Mouse (Mus musculus): ENCODE data around the gene Elp6.

Gene Elp6

GRCm38 (mm10) chr9:110333135-110333895, 28.3 kb downstream of the Elp6 start, which contains the start of gene Scap:
TSS of gene Scap (plus strand) at chr9:110333288.
- ChIA-PET POLR2A (interaction anchor here (0.6 to 5.3 kb wide), 36 partner anchors 10 to 1341 kb away, joined by 3 to 34 read pairs (median 3); partner anchors contain the start of genes Elp6 (in 4 of the 4), Map4 (in 1 of the 4) and Ptpn23 (in 1 of the 4)), CTCF (interaction anchor here (0.6 to 1.9 kb wide), 46 partner anchors 9 to 448 kb away, joined by 3 to 9 read pairs (median 4); partner anchors contain the start of genes Ptpn23 (in 2 of the 4), Elp6 (in 1 of the 4) and Nradd (in 1 of the 4))

- CTCF ChIA-PET, result interaction anchor here (0.6 to 1.9 kb wide), 26 partner anchors 8 to 447 kb away, joined by 3 to 9 read pairs (median 4); partner anchors contain the start of genes Elp6 (in 1 of the 4), Nradd (in 1 of the 4) and Ptpn23 (in 1 of the 4)
- POLR2A ChIA-PET, result interaction anchor here (0.8 to 5.3 kb wide), 25 partner anchors 11 to 403 kb away, joined by 3 to 34 read pairs (median 4); partner anchors contain the start of genes Elp6 (in 4 of the 4), Map4 (in 1 of the 4) and Ptpn23 (in 1 of the 4)
Observed at GRCm38 (mm10) chr9:110333896-110334259, 28.9 kb downstream of the Elp6 start.

- ChIA-PET CTCF (interaction anchor here in 1 of 4 experiments (0.8 kb wide), 1 partner anchor 38 kb away, joined by 4 read pairs; no protein-coding TSS in a partner anchor), POLR2A (interaction anchor here in 2 of 4 experiments (0.6 to 5.3 kb wide), 3 partner anchors 12 to 22 kb away, joined by 3 to 34 read pairs (median 3); no protein-coding TSS in a partner anchor)
Observed at GRCm38 (mm10) chr9:110334849-110335248, 29.9 kb downstream of the Elp6 start.

GRCm38 (mm10) chr9:110340037-110340750, 35.2 kb downstream of the Elp6 start:
- CTCF ChIA-PET, result no interaction called here
- POLR2A ChIA-PET, result no interaction called here

- CTCF ChIA-PET, result interaction anchor here in 1 of 4 experiments (1.2 to 1.8 kb wide), 2 partner anchors 9 kb away, joined by 3 to 7 read pairs; partner anchors contain the start of gene Scap
- POLR2A ChIA-PET, result interaction anchor here in 1 of 4 experiments (0.9 kb wide), 1 partner anchor 33 kb away, joined by 3 read pairs; no protein-coding TSS in a partner anchor
Observed at GRCm38 (mm10) chr9:110342008-110342407, 37.0 kb downstream of the Elp6 start.

GRCm38 (mm10) chr9:110343805-110344204, 38.8 kb downstream of the Elp6 start:
- ChIA-PET CTCF (interaction anchor here in 1 of 4 experiments (1.2 kb wide), 1 partner anchor 11 kb away, joined by 3 read pairs; the partner anchor contains the start of gene Scap), POLR2A (interaction anchor here in 2 of 4 experiments (0.6 to 2.0 kb wide), 4 partner anchors 11 to 127 kb away, joined by 3 to 5 read pairs (median 4); partner anchors contain the start of genes Ptpn23 (in 1 of the 2) and Scap (in 1 of the 2))

GRCm38 (mm10) chr9:110345057-110345739, 40.2 kb downstream of the Elp6 start:
- ChIA-PET POLR2A (interaction anchor here in 3 of 4 experiments (0.6 to 2.0 kb wide), 6 partner anchors 11 to 275 kb away, joined by 3 to 13 read pairs (median 4); partner anchors contain the start of genes Ptpn23 (in 2 of the 3) and Scap (in 1 of the 3)), CTCF (interaction anchor here in 1 of 4 experiments (1.9 kb wide), 1 partner anchor 12 kb away, joined by 5 read pairs; the partner anchor contains the start of gene Scap)

- ChIA-PET CTCF (interaction anchor here in 3 of 4 experiments (0.5 to 0.7 kb wide), 4 partner anchors 16 to 531 kb away, joined by 3 to 5 read pairs (median 4); partner anchors contain the start of genes Als2cl (in 1 of the 3), Scap (in 1 of the 3) and Tmie (in 1 of the 3)), POLR2A (interaction anchor here in 3 of 4 experiments (0.6 to 1.9 kb wide), 5 partner anchors 9 to 333 kb away, joined by 3 to 7 read pairs (median 4); partner anchors contain the start of gene Scap (in 1 of the 3))
Observed at GRCm38 (mm10) chr9:110348899-110349298, 43.9 kb downstream of the Elp6 start.

GRCm38 (mm10) chr9:110350188-110350587, 45.2 kb downstream of the Elp6 start:
- ChIA-PET POLR2A (interaction anchor here in 3 of 4 experiments (0.7 to 1.9 kb wide), 10 partner anchors 8 to 588 kb away, joined by 3 to 7 read pairs (median 4); partner anchors contain the start of genes Elp6 (in 1 of the 3), Nbeal2 (in 1 of the 3) and Scap (in 1 of the 3)), CTCF (interaction anchor here in 1 of 4 experiments (0.7 kb wide), 1 partner anchor 249 kb away, joined by 3 read pairs; no protein-coding TSS in a partner anchor)

GRCm38 (mm10) chr9:110350612-110351011, 45.6 kb downstream of the Elp6 start:
- ChIA-PET CTCF (no interaction called here), POLR2A (interaction anchor here in 2 of 4 experiments (1.2 to 2.0 kb wide), 4 partner anchors 17 to 304 kb away, joined by 3 to 7 read pairs (median 4); partner anchors contain the start of genes Elp6 (in 1 of the 2), Nbeal2 (in 1 of the 2) and Scap (in 1 of the 2))

- ChIA-PET CTCF (interaction anchor here in 1 of 4 experiments (1.1 kb wide), 1 partner anchor 18 kb away, joined by 3 read pairs; the partner anchor contains the start of gene Scap), POLR2A (interaction anchor here in 2 of 4 experiments (1.3 to 2.1 kb wide), 3 partner anchors 11 to 18 kb away, joined by 4 to 6 read pairs (median 5); partner anchors contain the start of gene Scap (in 1 of the 2))
Observed at GRCm38 (mm10) chr9:110351350-110351749, 46.4 kb downstream of the Elp6 start.

- ChIA-PET CTCF (interaction anchor here in 1 of 4 experiments (0.5 to 1.4 kb wide), 4 partner anchors 16 to 453 kb away, joined by 3 to 6 read pairs (median 3); partner anchors contain the start of gene Scap), POLR2A (interaction anchor here in 3 of 4 experiments (0.9 to 2.1 kb wide), 4 partner anchors 10 to 49 kb away, joined by 3 to 6 read pairs (median 4); partner anchors contain the start of gene Scap (in 1 of the 3))
Observed at GRCm38 (mm10) chr9:110351932-110352632, 47.1 kb downstream of the Elp6 start.

- ChIA-PET POLR2A (interaction anchor here in 2 of 4 experiments (1.2 to 1.6 kb wide), 5 partner anchors 9 to 76 kb away, joined by 3 to 5 read pairs (median 3); partner anchors contain the start of gene Ptpn23 (in 1 of the 2)), CTCF (interaction anchor here in 1 of 4 experiments (1.3 kb wide), 1 partner anchor 25 kb away, joined by 3 read pairs; the partner anchor contains the start of gene Scap)
Observed at GRCm38 (mm10) chr9:110358341-110358740, 53.4 kb downstream of the Elp6 start.

GRCm38 (mm10) chr9:110361299-110361698, 56.3 kb downstream of the Elp6 start:
- ChIA-PET POLR2A (interaction anchor here in 2 of 4 experiments (1.3 to 1.8 kb wide), 4 partner anchors 9 to 263 kb away, joined by 3 to 5 read pairs (median 3); partner anchors contain the start of genes Nradd (in 1 of the 2) and Scap (in 1 of the 2)), CTCF (interaction anchor here in 1 of 4 experiments (1.1 kb wide), 1 partner anchor 529 kb away, joined by 3 read pairs; the partner anchor contains the start of gene Nme6)

GRCm38 (mm10) chr9:110362337-110362736, 57.4 kb downstream of the Elp6 start:
- CTCF ChIA-PET, result interaction anchor here in 1 of 4 experiments (1.1 kb wide), 1 partner anchor 530 kb away, joined by 3 read pairs; the partner anchor contains the start of gene Nme6
- POLR2A ChIA-PET, result interaction anchor here in 2 of 4 experiments (1.2 to 1.8 kb wide), 4 partner anchors 10 to 29 kb away, joined by 3 to 5 read pairs (median 4); partner anchors contain the start of gene Scap (in 1 of the 2)

GRCm38 (mm10) chr9:110366746-110367145, 61.8 kb downstream of the Elp6 start:
- CTCF ChIA-PET, result no interaction called here
- POLR2A ChIA-PET, result interaction anchor here in 1 of 4 experiments (0.6 kb wide), 1 partner anchor 561 kb away, joined by 3 read pairs; no protein-coding TSS in a partner anchor

Measured in embryonic stem cell, embryonic (primary cell).